Mouse (Mus musculus): ENCODE results near the gene Cap2.

Gene Cap2

DNA sequence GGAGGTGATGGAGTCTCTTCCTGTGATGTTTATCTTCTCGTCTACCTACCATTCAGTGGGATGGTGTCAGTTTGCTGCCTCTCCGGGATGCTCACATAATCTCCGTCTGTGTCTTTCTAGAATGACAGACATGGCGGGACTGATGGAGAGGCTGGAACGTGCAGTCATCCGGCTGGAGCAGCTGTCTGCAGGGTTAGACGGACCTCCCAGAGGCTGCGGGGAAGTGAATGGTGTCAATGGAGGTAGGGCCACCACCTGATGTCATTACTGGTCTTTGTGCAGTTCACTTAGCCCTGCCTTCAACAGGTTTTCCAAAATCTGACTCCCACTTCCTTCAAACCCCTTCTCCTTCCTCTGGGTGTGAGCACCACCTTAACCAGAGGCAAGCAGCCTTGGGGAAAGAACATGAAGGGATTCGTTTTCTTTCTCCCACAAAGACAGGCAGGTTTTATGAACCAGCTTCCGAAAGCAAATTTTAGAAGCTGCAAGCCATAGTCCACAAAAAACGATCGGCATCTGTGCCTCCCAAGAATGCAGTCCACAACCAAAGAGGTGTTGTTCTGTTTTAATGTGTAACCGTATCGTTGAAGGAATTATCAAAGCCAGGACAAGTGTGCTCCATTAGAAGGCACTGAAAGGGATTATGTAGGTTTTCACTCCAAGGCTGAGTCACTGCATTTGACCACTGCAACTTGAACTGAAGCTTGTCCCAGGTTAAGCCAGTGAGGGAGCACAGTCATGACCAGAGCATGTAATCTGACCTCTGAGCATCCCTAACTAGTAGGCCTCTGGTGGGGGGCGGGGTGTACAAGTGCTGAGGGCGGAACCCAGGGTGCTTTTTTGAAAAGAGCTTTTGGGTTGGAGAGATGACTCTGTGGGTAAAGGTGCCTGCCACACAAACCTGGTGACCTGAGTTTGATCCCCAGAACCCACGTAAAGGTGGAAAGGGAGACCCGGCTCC lies 23.9 kb downstream of the Cap2 start:
- no peak for DNase-seq (ENCODE audit: low spot score)

DNA sequence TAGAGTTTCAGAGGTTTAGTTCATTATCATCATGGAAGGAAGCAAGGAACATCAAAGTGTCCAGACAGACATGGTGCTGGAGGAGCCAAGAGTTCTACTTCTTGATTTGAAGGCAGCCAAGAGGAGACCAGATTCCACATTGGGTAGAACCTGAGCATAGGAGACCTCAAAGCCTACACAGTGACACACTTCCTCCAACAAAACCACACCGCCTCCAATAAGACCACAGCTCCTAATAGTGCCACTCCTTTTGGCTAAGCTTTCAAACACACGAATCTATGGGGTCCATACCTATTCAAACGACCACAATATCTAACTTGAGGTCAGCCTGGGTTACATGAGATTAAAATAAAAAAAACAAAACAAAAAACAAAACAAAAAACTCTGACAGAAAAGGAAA lies 25.0 kb downstream of the Cap2 start:
- DNase-seq (ENCODE audit: low spot score), result no peak

DNA sequence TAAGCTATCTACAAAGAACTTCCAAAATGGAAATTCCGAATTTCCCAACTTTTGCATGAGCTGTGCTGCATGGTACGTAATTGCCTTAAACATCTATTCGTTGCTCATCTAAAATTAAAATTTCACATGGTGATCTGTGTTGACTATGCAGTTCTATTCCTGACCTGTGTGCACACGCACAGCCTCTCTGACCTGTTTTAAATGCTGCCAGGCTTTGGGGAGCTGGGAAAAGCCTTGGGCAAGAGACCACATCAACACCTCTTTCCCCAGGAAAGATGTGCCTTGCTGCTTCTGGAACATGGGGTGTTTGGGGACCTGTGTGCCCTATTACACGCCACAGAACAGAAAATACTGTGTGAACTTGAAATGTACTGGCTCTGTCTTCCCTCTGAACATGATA lies 25.7 kb downstream of the Cap2 start:
- no peak for DNase-seq (ENCODE audit: low spot score)

DNA sequence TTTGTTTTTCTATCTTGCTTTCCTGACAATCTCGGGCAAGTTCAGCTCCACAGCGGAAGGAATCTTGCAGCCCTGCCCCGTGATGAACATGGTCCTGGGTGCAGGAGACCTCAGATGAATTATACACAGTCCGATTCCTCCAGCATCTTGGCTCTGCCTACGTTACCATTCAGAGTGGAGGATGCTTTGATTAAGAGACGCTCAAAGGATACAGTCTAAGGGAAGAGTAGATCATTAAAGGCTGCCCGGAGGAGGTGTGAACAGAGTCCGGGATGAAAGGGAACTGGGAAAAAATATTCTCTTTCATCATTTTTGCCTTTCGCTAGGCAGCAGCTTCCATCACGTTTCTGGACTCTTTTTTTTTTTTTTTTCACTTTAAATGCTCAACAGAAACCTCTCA lies 27.4 kb downstream of the Cap2 start:
- DNase-seq (ENCODE audit: low spot score), result no peak

DNA sequence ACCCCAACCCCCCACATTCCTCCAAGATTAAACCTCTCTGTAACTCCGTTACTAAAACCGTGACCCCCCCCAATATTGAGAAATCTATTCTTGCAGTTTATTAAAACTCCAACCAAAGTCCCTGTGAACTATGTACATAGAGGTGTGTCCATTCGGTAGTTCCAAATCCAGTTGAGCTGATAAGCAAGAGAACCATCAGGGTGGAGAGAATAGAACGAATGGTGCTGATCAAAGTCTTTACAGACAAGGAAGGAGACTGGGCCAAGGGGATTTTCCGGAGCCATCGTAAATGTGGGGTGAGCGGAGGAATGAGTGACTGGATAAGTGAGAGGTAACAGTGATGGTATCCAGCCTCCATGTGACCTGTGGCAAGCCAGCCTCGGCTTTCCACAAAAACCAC lies 28.9 kb downstream of the Cap2 start:
- DNase-seq (ENCODE audit: low spot score), result no peak

DNA sequence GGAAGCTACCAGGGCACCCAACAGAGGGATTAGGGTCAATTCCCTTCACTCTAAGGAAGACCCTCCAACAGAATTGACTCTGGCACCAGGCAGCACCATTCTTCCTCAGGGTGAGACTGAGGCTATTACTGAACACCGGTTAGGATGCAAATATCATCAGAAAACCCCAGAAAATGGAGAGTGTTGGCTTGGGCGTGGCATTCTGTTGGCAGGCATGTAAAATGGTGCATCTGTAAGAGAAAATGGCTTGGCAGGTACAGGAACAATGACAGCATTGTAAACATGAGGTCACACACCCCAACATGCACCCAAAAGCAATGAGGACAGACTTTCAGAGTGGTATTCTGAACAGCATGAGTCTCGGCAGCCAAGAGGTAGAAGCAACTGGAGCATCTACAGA lies 30.0 kb downstream of the Cap2 start:
- DNase-seq (ENCODE audit: low spot score), result no peak

DNA sequence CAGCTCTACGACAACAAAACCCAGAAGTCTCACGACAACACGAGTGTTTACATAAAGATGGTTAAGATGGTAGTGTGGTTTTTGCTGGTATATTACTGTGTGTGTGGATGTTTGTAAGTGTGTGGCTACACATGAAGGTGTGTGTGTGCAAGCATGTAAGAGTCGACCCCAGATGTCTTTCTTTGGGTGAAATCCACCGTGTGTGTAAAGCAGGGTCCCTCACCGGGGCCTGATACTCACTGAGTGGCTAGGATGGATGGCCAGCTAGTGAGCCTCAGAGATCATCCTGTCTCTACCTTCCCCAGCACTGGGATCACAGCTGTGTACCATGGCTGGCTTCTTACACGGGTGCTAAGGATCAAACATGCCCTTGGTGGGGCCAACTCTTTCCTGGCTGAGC lies 30.6 kb downstream of the Cap2 start:
- no peak for DNase-seq (ENCODE audit: low spot score)

DNA sequence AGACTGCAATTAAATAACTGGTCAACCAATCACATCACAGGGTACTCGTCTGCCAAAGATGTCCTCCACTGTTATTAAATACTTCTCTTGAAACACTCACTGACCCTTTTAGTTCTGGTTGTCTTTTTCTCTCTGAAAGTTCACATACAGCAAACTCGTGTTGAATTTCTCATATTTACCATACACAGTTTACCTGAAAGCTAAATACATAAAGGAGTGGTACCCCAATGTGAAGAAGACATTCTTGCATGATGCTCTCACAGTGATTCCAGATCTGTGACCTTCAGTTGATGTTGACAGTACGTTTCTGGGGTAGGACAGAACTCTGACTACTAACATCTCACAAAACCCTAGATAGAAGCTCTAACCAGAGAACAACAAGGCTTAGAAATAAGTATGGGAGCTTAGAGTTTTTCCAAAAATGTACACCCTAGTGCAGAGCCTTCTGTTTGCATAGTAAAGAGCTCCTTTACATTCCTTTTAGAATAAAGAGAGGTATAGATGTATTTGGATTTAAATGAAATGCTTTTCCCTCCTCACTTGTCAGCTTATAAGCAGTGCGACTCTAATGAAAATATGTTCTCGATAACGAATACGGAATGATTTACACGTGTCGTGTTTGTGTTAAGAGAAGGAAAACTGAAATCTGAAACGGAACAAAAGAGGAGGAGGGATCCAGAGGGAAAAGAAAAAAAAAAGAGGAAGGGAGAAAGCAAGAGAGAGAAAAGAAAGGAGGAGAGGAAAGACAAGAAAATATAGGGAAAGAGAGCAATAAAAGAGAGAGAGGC lies 31.9 kb downstream of the Cap2 start:
- no peak for DNase-seq (ENCODE audit: low spot score)

DNA sequence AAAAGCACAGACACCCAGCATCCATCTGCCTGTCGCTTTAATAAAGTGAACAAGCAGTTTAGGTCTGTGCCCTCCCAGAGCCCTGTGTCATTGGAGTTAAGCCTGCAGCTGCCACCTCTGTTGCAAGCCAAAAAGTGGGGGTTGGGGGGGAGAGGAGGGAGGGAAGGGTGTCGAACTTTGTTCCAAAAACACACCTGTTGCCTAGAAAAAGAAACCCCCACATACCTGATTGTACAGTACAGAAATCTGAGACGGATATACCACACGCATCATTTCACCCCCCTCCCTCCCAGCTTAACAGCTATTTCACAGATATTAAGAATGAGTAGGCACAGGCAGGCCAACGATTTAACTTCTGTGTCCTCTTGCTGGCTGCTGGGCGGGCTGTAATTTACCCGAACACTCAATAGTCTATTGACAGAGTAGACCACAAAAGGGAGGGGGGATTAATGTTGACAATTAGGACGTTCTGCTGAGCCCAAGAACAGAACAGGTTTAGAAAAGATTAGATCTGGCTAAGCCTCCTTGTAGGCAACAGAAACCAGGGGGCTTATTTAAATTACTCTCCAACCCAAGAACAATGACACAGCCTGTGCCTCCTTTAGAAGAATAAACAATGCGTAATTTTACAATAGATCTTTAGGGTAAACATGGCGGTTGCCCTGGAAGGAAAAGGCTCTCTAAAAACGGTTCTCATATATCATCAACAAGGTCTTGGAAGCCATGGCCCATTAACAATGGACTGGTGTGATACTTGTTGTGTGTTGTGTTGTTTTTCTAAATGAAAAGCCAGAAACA lies 32.7 kb downstream of the Cap2 start:
- DNase-seq (ENCODE audit: low spot score), result no peak

DNA sequence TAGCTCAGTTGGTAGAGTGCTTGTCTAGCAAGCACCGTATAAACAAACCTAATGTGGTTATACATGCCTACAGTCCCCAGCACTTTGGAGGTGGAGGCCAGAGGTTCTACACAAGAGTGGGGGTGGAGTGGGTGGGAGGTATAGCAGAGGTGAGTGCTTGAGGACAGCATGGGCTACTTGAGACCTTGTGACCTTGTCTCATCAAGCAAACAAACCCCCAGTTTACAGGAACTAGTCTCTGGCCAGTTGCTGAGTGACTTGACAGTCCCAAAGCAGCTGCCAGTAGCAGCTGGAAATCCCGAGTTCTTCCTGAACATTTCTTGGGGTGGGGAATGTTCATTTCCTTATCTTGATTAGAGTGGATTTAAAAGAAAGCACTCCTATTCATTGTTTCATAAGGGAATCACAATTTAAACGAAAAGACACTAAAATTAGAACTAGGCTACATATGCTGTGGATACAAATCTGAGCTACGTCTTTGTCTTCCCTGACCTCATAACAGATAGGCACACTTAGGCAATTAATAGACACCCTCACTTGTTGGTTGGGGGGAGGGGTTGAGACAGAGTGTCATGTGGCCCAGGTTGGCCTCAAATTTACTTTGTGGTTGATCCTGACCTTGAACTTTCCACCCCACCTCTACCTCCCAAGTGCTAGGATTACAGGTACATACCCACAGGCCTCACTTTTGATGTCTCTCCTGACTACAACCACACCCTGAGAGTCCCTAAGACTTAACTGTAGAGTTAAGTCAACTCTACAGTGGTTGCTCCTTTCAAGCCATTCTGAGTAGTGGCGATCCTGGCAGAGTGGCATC lies 33.5 kb downstream of the Cap2 start:
- DNase-seq (ENCODE audit: low spot score), result no peak

DNA sequence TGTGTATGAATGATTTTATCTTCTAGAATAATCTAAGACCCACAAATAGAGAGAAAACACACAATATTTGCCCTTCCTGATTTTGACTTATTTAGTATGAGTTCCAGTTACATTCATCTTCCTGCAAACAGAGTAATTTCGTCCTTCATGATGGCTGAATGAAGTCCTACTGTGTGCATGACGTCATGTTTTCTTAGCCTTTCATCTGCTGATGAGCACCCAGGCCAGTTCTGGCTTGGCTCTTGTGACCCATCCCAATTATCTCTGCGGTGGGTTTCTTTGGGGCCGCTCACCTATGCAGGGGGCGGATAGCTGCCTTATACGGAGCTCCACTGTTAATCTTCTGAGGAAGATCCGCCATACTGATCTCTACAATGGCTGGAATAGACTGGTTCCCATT lies 37.6 kb downstream of the Cap2 start:
- no peak for DNase-seq (ENCODE audit: low spot score)

DNA sequence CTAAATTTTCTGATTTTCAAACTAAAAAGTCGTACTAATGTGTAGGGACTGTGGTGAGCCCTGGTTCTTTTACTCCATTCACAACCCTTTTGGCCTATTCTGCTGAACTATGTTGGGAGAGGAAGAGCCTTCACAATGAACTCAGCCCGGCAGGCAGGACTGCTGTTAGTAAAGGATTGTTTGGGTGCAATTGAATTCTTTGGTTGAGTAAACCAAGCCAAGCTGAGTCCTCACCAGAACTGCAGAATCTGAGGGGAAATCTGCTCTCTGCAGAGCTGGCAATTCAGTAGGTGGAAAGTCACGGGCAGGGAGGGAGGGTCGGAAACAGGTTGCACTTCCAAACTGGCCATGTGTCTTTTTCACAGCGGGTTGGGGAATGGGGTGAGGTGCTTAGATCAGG lies 39.3 kb downstream of the Cap2 start:
- no peak for DNase-seq (ENCODE audit: low spot score)

DNA sequence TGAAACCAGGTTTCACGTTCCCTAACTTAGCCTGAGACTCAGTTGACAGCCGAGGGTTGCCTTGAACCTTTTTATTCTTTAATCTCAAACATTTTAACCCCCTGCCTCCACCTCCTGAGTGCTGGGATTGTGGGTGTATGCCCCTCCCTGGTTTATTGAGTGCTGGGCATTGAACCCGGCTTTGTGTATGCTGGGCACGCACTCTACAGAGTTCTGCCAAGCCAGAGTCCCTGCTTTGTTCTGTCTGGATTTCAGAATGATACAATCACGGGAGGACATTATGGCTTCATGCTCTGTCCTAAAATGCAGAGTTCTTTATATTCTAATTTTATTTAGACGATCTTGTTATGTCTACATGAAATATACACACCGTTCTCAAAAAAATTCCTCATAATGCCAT lies 41.1 kb downstream of the Cap2 start:
- DNase-seq (ENCODE audit: low spot score), result no peak

DNA sequence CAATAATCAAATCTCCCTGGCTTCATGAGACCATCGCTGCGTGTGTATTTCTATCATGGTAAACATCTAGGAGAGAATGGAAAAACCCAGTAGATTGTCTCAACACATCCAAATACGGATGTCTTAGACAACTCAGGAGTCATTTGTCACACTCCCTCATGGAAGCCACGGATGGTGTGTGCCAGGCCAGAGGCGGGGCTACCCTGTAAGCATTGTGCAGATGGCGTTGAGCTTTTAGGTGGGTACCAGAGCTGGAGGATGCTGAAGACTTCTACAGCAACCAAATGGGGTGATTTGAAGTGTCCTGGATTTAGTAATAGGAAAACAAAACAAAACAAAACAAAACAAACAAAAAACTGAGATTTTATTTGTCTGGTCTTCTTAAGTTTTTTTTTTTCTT lies 43.0 kb downstream of the Cap2 start:
- no peak for DNase-seq (ENCODE audit: low spot score)

DNA sequence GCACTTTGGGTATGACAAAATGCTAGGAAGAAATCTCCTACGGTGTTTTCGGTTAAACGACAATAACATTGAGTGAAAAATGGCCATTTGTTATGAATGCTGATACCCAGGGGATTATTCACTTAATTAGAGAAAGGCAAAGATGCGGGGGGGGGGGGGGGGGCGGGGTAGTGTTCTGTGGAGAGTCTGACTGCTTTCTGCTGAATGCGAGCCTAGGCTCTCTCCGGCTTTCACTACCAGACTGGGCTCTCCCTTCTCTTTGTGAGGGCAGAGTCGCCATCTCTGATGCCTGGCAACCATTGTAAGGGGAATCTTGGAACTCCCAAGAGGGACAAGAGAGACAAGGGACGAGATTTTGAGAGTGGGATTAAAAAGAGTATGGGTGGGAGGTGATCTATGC lies 43.4 kb downstream of the Cap2 start:
- DNase-seq (ENCODE audit: low spot score), result no peak

DNA sequence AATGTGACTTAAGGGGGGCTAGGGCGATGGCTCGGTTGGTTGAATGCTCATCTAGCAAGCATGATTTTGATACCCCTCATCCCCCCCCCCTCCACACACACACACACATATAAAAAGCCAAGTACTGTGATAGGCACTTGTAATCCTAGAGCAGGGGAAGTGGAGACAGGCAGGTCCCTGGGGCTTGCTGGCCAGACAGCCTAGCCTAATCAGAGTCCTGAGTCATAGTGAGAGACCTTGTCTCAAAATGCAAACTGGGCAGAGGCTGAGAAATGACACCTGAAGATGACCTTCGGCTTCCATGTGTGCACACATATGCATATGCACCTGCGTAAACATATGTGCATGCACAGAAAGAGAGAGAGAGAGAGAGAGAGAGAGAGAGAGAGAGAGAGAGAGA lies 45.2 kb downstream of the Cap2 start:
- no peak for DNase-seq (ENCODE audit: low spot score)

DNA sequence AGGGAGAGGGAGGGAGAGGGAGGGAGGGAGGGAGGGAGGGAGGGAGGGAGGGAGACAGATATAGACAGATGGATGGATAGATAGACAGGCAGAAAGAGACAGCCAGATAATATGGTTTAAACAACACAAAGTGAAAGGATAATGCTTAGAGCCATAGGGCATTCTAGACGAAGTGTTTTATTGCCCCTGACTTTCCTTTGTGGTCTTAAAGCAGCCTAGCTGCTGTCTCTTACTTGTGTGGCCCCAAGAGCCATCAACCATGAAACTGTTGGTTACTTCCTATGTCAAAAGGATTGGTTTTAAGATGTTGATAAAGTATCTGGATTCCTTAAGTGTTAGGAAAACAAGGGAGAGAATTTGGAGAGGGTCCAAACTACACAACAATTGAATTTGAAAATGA lies 45.6 kb downstream of the Cap2 start:
- no peak for DNase-seq (ENCODE audit: low spot score)

DNA sequence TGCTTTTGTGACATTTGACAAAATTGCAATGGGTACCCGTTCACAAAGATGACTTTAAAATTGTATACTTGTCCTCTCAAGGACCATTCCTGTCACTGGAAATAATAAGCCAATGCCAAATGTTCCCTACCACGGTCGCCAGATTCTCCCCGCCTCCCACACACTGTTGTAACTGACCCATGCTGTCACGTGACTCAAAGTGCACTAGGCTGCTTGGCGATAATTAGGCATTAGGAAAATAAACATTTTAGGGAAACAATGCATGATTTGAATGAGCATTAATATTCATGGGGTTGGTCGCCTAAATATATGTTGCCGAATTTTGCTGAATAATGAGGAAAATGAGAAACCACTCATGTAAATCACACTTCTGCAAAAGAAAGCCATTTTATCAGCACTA lies 46.5 kb downstream of the Cap2 start:
- no peak for DNase-seq (ENCODE audit: low spot score)

DNA sequence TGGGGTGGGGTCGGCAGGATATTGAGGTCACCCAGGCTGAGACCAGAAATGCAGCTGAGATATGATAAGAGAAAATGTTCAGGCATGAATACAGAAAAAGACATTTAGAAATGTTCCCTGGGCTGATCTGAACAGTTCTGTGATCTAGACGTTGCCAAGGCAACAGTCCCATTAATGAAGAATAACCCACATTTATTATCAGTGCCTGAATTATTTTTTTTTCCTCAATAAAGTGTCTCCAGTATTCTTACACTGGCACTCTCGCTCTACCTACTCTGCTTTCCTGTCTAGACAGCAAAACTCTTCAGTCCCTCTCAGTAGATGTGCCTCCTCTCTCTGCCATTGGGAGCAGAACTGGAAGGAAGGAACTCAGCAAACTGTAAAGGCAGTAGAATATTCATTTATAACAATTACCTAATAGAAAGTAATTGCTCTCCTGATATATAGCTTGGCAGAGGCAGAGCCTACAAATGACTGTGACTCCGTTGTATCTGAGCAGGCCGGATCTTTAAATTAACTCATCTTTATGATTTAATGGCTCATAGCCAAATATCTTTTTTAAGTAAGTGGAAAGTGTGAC lies 47.0 kb downstream of the Cap2 start:
- no peak for DNase-seq (ENCODE audit: low spot score)

DNA sequence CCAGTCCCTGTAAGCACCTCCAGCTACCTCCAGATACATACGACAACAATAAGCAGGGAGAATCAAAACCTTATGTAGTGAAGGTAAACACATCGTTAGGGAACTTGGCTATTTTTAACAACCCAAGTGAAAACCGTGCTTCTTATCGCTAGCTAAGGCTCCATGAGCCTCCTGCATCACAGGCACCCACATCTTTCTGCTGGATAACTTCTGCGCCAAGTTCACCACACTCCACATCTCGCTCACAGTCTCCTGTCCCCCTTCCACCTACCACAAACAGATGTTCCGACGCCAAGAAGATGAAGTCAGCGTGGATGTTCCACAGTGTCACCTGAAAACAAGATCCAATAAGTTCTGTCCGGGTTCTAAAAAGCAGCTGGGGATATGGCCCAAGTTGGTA lies 49.0 kb downstream of the Cap2 start:
- DNase-seq (ENCODE audit: low spot score), result no peak

DNA sequence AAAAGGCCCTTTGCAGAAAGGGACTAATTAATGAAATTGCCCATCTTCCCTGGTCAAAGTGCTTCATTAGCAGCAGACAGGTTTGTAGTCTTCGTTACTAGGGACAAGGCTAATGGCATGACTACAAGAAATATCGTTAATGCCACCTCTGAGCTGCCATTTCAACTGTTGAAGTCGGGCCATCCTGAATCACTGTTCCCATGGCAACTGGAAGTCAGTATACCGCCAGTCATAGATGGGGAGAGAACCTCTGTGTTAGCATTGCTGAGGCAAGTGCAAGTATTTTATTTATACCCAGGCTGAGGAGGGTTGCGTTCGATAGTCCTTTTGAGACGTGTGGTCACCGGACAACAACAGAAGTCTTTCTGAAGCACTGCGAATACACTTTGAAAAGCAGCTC lies 53.1 kb downstream of the Cap2 start:
- no peak for DNase-seq (ENCODE audit: low spot score)

Data from c-Kit-positive CD71-positive TER-119-positive erythroid progenitor cells, embryonic 14.5 days (primary cell).